Mouse (Mus musculus): Measurements from ENCODE around the gene Ankrd33b.

The Ankrd33b gene

GRCm38 (mm10) chr15:31306726-31307125 is 60.8 kb downstream of the Ankrd33b start:
- CTCF ChIA-PET, result interaction anchor here (0.7 kb wide), 2 partner anchors 36 to 105 kb away, joined by 5 to 7 read pairs; no protein-coding TSS in a partner anchor

GRCm38 (mm10) chr15:31305181-31305580 is 62.3 kb downstream of the Ankrd33b start:
- CTCF ChIA-PET, result no interaction called here

- CTCF ChIA-PET, result no interaction called here
These were observed 63.2 kb downstream of the Ankrd33b start for GRCm38 (mm10) chr15:31304302-31304701.

- CTCF ChIA-PET, result no interaction called here
These were observed 65.1 kb downstream of the Ankrd33b start for GRCm38 (mm10) chr15:31302293-31302990.

GRCm38 (mm10) chr15:31299258-31299917 is 68.1 kb downstream of the Ankrd33b start:
- CTCF ChIA-PET, result no interaction called here

- CTCF ChIA-PET, result interaction anchor here (0.6 kb wide), 1 partner anchor 11 kb away, joined by 3 read pairs; no protein-coding TSS in a partner anchor
These were observed 69.8 kb downstream of the Ankrd33b start for GRCm38 (mm10) chr15:31297777-31298137.

GRCm38 (mm10) chr15:31296882-31297776 is 70.4 kb downstream of the Ankrd33b start:
- CTCF ChIA-PET, result no interaction called here

GRCm38 (mm10) chr15:31294311-31294710 is 73.2 kb downstream of the Ankrd33b start:
- CTCF ChIA-PET, result no interaction called here

GRCm38 (mm10) chr15:31292627-31293026 is 74.9 kb downstream of the Ankrd33b start:
- CTCF ChIA-PET, result no interaction called here

- CTCF ChIA-PET, result no interaction called here
These were observed 81.8 kb downstream of the Ankrd33b start for GRCm38 (mm10) chr15:31285695-31286094.

- CTCF ChIA-PET, result no interaction called here
These were observed 82.4 kb downstream of the Ankrd33b start for GRCm38 (mm10) chr15:31284922-31285631.

- CTCF ChIA-PET, result no interaction called here
These were observed 83.4 kb downstream of the Ankrd33b start for GRCm38 (mm10) chr15:31284142-31284541.

- CTCF ChIA-PET, result no interaction called here
These were observed 85.2 kb downstream of the Ankrd33b start for GRCm38 (mm10) chr15:31282353-31282752.

GRCm38 (mm10) chr15:31281830-31282229 is 85.7 kb downstream of the Ankrd33b start:
- CTCF ChIA-PET, result no interaction called here

GRCm38 (mm10) chr15:31280683-31281082 is 86.8 kb downstream of the Ankrd33b start:
- CTCF ChIA-PET, result no interaction called here

GRCm38 (mm10) chr15:31280059-31280458 is 87.5 kb downstream of the Ankrd33b start:
- CTCF ChIA-PET, result no interaction called here

GRCm38 (mm10) chr15:31279577-31280004 is 87.9 kb downstream of the Ankrd33b start:
- CTCF ChIA-PET, result no interaction called here

- CTCF ChIA-PET, result no interaction called here
These were observed 88.4 kb downstream of the Ankrd33b start for GRCm38 (mm10) chr15:31279120-31279519.

- CTCF ChIA-PET, result interaction anchor here (0.6 kb wide), 1 partner anchor 175 kb away, joined by 3 read pairs; the partner anchor contains the start of gene Ropn1l
These were observed 89.4 kb downstream of the Ankrd33b start for GRCm38 (mm10) chr15:31278090-31278489.

GRCm38 (mm10) chr15:31273509-31273908 is 94.0 kb downstream of the Ankrd33b start:
- CTCF ChIA-PET, result no interaction called here

GRCm38 (mm10) chr15:31272695-31273094 is 94.8 kb downstream of the Ankrd33b start:
- CTCF ChIA-PET, result no interaction called here

GRCm38 (mm10) chr15:31269558-31269957 is 98.0 kb downstream of the Ankrd33b start:
- CTCF ChIA-PET, result no interaction called here
